Mouse (Mus musculus): ENCODE data around the gene Gpr162.

DNA sequence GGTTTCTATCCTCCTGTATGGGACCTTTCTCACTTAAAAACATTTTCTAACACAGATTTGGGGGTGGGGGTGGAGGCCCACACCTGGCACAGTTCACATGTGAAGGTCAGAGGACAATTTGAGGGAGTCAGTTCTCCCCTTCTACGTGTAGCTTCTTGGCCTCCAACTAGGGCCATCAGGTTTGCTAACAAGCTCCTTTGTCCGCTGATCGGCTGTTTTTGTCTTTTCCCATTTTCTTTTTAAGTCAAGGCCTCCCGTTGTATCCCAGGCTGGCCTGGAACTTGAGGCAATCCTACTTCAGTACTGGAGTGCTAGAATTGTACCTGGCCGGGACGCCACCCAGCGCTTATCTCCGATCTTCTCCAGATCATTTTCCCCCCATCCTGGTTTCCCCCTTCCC, 32.1 kb downstream of the Gpr162 start:
- TF ChIP-seq EP300 (IDR thresholded peaks at IDR 0.05; ENCODE audit: insufficient read depth, low read depth, low read length): no peak
- TF ChIP-seq CTCF (IDR thresholded peaks at IDR 0.05; ENCODE audit: low read depth, low read length): no peak
- TF ChIP-seq POLR2A (IDR thresholded peaks at IDR 0.05; ENCODE audit: insufficient read depth, low read length): no peak

All from ES-Bruce4 (cell line).